Mouse (Mus musculus) spleen, postnatal 4 days (tissue): ENCODE measurements around the gene Pcnx3.

Experiments used
- DNase-seq, 2 experiments: peaks; one replicate each; pipeline ENCODE4 v3.0.0; 2022; ENCODE audit warnings: low spot score in 2 of 2

Pcnx3 gene

GRCm38 (mm10) chr19:5641641-5642040, 47.1 kb downstream of the Pcnx3 start:
- DNase-seq: no peak

GRCm38 (mm10) chr19:5641021-5641420, 47.7 kb downstream of the Pcnx3 start:
- peak in 1 of 2 experiments; percentile 64 for DNase-seq

GRCm38 (mm10) chr19:5640339-5640738, 48.4 kb downstream of the Pcnx3 start:
- DNase-seq: no peak

GRCm38 (mm10) chr19:5638416-5639005, 50.2 kb downstream of the Pcnx3 start:
- DNase-seq: peak in 1 of 2 experiments; percentile 69

GRCm38 (mm10) chr19:5637069-5638047, 51.4 kb downstream of the Pcnx3 start, which contains the start of gene Rela:
Gene Rela, plus strand, starts transcription at chr19:5637483.
- peak; percentile 81 to 94 for DNase-seq

GRCm38 (mm10) chr19:5636571-5637041, 52.1 kb downstream of the Pcnx3 start:
- peak in 1 of 2 experiments; percentile 24 for DNase-seq

GRCm38 (mm10) chr19:5636036-5636570, 52.6 kb downstream of the Pcnx3 start:
- no peak for DNase-seq

GRCm38 (mm10) chr19:5632120-5632519, 56.6 kb downstream of the Pcnx3 start:
- DNase-seq: no peak

GRCm38 (mm10) chr19:5629907-5630306, 58.8 kb downstream of the Pcnx3 start:
- no peak for DNase-seq

- no peak for DNase-seq
Observed at GRCm38 (mm10) chr19:5625311-5625710, 63.4 kb downstream of the Pcnx3 start.

- no peak for DNase-seq
Observed at GRCm38 (mm10) chr19:5621884-5622283, 66.8 kb downstream of the Pcnx3 start.

- DNase-seq: no peak
Observed at GRCm38 (mm10) chr19:5620007-5620406, 68.7 kb downstream of the Pcnx3 start.

GRCm38 (mm10) chr19:5614953-5615352, 73.8 kb downstream of the Pcnx3 start:
- no peak for DNase-seq
